Mouse (Mus musculus) liver, postnatal 0 days (tissue): ENCODE results near the gene Aox3. TPM values are rescaled to one million over a fixed set of nuclear protein-coding genes. Genes with fewer than 3 reads are reported as not detected.

Experiments
- ATAC-seq: fragments of 200-750 bp; cut with Nextera tagmentation; 2 replicates; pipeline ENCODE4 v1.8.0; 2017; ENCODE audit warnings: mild to moderate bottlenecking, moderate library complexity
- DNase-seq: peaks from one replicate; pipeline ENCODE4 v3.0.0-alpha.2; 2016
- H3K27ac ChIP-seq: fragments of 300-500 bp; sonication (generic); 2 replicates; pipeline ENCODE4 v1.5.1; 2014; ENCODE audit warnings: antibody characterized with exemption, moderate library complexity, mild to moderate bottlenecking, low read depth
- H3K27me3 ChIP-seq: fragments of 300-500 bp; sonication (generic); 2 replicates; pipeline ENCODE4 v1.6.1; 2014; ENCODE audit warnings: low read length, control low read depth, mixed read lengths; ENCODE audit not compliant: insufficient read depth
- H3K36me3 ChIP-seq: fragments of 300-500 bp; sonication (generic); replicated peaks from 2 replicates; pipeline ENCODE4 v1.6.1; 2014; ENCODE audit warnings: mild to moderate bottlenecking, control low read depth, low read length, moderate library complexity, mixed read lengths; ENCODE audit not compliant: insufficient read depth
- H3K4me1 ChIP-seq: fragments of 300-500 bp; sonication (generic); 2 replicates; pipeline ENCODE4 v1.6.1; 2014; ENCODE audit warnings: antibody characterized with exemption, mild to moderate bottlenecking, control low read depth; ENCODE audit not compliant: insufficient read depth
- H3K4me2 ChIP-seq: fragments of 300-500 bp; sonication (generic); 2 replicates; pipeline ENCODE4 v1.6.1; 2014; ENCODE audit warnings: low read depth, mild to moderate bottlenecking, low read length, moderate library complexity, mixed read lengths
- H3K4me3 ChIP-seq: fragments of 300-500 bp; sonication (generic); 2 replicates; pipeline ENCODE4 v1.5.1; 2014; ENCODE audit warnings: low read depth, low read length
- H3K9ac ChIP-seq: fragments of 300-500 bp; sonication (generic); replicated peaks from 2 replicates; pipeline ENCODE4 v1.6.1; 2014; ENCODE audit warnings: mild to moderate bottlenecking, moderate library complexity
- H3K9me3 ChIP-seq: fragments of 300-500 bp; sonication (generic); 2 replicates; pipeline ENCODE4 v1.6.1; 2016; ENCODE audit warnings: mild to moderate bottlenecking, control low read depth, low read length, mixed read lengths
- CTCF ChIP-seq: sonication (generic); IDR thresholded peaks from 2 replicates; pipeline ENCODE4 v1.5.1; 2016; ENCODE audit warnings: antibody characterized with exemption, low read depth
- EP300 ChIP-seq: IDR thresholded peaks from 2 replicates; pipeline ENCODE4 v1.6.1; 2016; ENCODE audit warnings: antibody characterized with exemption, low read depth, mild to moderate bottlenecking
- WGBS: fragments of 180-500 bp; shearing (Covaris S2); extraction: QIAGEN DNeasy Blood & Tissue Kit; methylation state at CpG from one replicate; pipeline ENCODE4 v1.1.7; 2014; ENCODE audit not compliant: insufficient replicate concordance; 5-methylcytosine and 5-hydroxymethylcytosine counted together
- polyA plus RNA-seq: library from polyadenylated mRNA; unstranded; fragments of >200 nt; fragmentation: Nextera tagmentation; extraction: Ambion mirVana; gene quantifications from 2 replicates; pipeline ENCODE4 v1.2.1, GENCODE M21; 2015

Aox3 gene
- polyA plus RNA-seq, 1 experiment from 2014 or later = 16.9 TPM

GRCm38 (mm10) chr1:58152247-58152646, 39.3 kb downstream of the Aox3 start:
- DNase-seq = no peak
- 67% methylated on average over 8 of the region's 8 CpGs for WGBS
- no peaks in the 10 kb centered on the region for H3K4me1 ChIP-seq
- no peak for ATAC-seq
- H3K9ac ChIP-seq = no peak overlapping the region
- H3K27ac ChIP-seq = no peak overlapping the region
- H3K9me3 ChIP-seq = no peaks in the 10 kb centered on the region
- no peaks in the 10 kb centered on the region for H3K36me3 ChIP-seq
- no peak overlapping the region for H3K4me3 ChIP-seq
- H3K4me2 ChIP-seq = no peak overlapping the region
- no peaks in the 10 kb centered on the region for H3K27me3 ChIP-seq
- TF ChIP-seq EP300 = no peak
- no peak for TF ChIP-seq CTCF

- no peak overlapping the region for H3K4me2 ChIP-seq
- H3K27me3 ChIP-seq = no peaks in the 10 kb centered on the region
- H3K36me3 ChIP-seq = no peaks in the 10 kb centered on the region
- H3K9ac ChIP-seq = no peak overlapping the region
- ATAC-seq (no peak), DNase-seq (peak; percentile 36)
- H3K9me3 ChIP-seq = no peaks in the 10 kb centered on the region
- no peak overlapping the region for H3K4me3 ChIP-seq
- H3K27ac ChIP-seq = no peak overlapping the region
- H3K4me1 ChIP-seq = no peaks in the 10 kb centered on the region
- TF ChIP-seq EP300 (no peak), CTCF (peak; percentile 66)
- WGBS = 48% methylated on average over 5 of the region's 5 CpGs
These were observed 43.8 kb downstream of the Aox3 start for GRCm38 (mm10) chr1:58156747-58157146.

GRCm38 (mm10) chr1:58169893-58170292, 57.0 kb downstream of the Aox3 start:
- ATAC-seq = no peak
- Histone ChIP-seq H3K4me3 (no peak overlapping the region), H3K27ac (no peak overlapping the region), H3K4me1 (no peaks in the 10 kb centered on the region), H3K9me3 (no peaks in the 10 kb centered on the region), H3K27me3 (no peaks in the 10 kb centered on the region), H3K9ac (no peak overlapping the region), H3K4me2 (no peak overlapping the region), H3K36me3 (peaks cover 2% of the 10 kb centered on the region)
- no peak for DNase-seq
- TF ChIP-seq CTCF = no peak
- TF ChIP-seq EP300 = no peak
- 68% methylated on average over 6 of the region's 6 CpGs for WGBS

DNA sequence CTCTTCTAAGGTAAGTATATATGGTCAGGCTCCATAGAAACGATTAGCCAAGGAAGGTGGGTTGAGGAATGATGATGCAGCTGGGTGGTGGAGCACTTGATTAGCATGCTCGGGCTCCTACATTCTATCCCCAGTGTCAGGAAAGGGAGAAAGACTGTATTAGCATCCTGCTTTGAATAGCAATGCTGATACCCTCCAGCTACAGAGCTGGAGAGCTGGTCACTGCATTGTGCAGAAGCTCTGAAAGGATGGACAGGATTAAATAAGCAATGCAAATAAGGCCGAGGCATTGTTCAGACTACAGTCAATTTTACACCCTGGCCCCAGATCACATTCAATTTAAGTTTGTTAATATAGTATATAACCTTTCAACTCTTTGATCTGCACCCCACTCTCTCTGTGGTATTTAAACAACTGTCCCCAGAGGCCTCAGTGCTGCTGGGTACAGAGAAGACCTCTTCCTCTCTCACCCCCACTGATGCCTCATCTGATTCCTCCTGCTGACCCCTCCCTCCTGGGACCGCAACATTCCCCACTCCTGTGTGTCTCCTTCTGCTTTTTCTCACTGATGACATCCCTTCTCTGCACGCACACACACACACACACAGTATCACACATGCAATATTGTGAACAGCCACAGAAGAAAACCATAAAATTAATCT, 75.7 kb downstream of the Aox3 start:
- Histone ChIP-seq H3K4me3 (no peak overlapping the region), H3K27me3 (no peaks in the 10 kb centered on the region), H3K4me2 (no peak overlapping the region), H3K9ac (no peak overlapping the region), H3K9me3 (no peaks in the 10 kb centered on the region), H3K4me1 (no peaks in the 10 kb centered on the region), H3K27ac (no peak overlapping the region), H3K36me3 (0 out of 2 replicates have a peak, but pooled peaks cover 4% of the 10 kb centered on the region)
- TF ChIP-seq CTCF = no peak
- TF ChIP-seq EP300 = no peak
- WGBS = 64% methylated on average over 5 of the region's 5 CpGs
- DNase-seq = no peak
- no peak for ATAC-seq

DNA sequence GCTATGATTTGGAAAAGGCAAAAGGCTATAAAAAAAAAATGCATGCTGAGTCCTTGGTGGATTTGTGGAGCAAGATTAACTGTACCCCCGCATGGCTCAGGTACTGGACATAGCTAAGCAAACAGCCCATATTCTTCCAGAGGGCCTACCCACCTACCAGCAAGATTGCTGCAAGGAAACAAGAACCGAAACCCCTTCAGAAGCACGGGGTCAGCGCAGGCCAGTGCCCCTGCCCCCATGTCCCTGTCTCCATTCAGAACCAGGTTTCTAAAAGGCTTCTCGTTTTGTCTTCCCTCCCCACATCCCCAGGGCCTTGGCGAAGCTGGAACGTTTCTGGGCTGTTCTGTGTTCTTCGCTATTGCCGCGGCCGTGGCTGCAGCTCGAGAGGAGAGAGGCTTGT, 81.4 kb downstream of the Aox3 start:
- Histone ChIP-seq H3K9me3 (no peaks in the 10 kb centered on the region), H3K9ac (no peak overlapping the region), H3K27me3 (no peaks in the 10 kb centered on the region), H3K36me3 (no peaks in the 10 kb centered on the region), H3K4me2 (no peak overlapping the region), H3K4me1 (no peaks in the 10 kb centered on the region), H3K4me3 (no peak overlapping the region), H3K27ac (no peak overlapping the region)
- 90% methylated on average over 12 of the region's 12 CpGs for WGBS
- ATAC-seq (no peak), DNase-seq (no peak)
- TF ChIP-seq EP300 (no peak), CTCF (no peak)

DNA sequence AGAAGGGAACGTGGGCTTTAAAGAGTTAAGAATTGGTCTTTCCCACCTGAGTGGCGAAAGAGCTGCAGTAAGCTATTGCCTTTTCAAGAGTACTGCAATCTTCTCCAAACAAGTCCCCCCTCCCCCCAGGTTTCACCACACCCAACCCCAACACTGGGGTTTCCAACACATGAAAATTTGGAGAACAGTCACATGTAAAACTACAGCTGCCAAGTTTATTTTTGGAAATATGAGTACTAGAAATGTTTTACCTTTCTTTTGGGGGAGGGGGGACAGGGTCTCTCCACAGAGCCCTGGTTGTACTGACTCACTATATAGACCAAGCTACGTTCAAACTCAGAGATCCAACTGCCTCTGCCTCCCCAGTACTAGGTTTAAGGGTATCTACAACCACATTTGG, 82.1 kb downstream of the Aox3 start:
- WGBS = 50% methylated on average over 3 of the region's 3 CpGs
- Histone ChIP-seq H3K27ac (no peak overlapping the region), H3K4me1 (no peaks in the 10 kb centered on the region), H3K27me3 (no peaks in the 10 kb centered on the region), H3K9ac (no peak overlapping the region), H3K36me3 (no peaks in the 10 kb centered on the region), H3K4me2 (0 out of 2 replicates have a peak overlapping the region, but pooled peaks have one; percentile 40), H3K9me3 (no peaks in the 10 kb centered on the region), H3K4me3 (no peak overlapping the region)
- TF ChIP-seq EP300 (no peak), CTCF (no peak)
- ATAC-seq = no peak
- DNase-seq = no peak

DNA sequence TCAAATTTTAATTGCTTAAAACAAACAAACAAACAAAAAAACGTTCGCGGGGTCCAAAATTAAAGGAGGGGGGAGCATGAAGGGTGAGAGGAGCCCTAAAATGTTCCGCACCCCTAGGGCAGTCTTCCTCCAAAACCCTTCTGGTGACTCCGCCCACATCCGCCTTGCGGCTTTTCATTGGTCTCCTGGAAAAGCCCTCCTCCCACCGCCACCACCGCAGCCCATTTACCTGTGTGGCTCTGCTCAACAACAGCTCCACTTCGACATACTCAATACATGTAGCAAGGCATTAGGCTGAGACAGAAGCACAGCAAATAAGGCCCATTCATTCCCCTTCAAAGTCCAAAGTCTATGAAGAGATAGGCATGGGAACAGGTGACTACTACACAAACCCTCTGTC, 82.6 kb downstream of the Aox3 start:
- Histone ChIP-seq H3K27me3 (no peaks in the 10 kb centered on the region), H3K9ac (no peak overlapping the region), H3K4me3 (no peak overlapping the region), H3K27ac (no peak overlapping the region), H3K4me1 (no peaks in the 10 kb centered on the region), H3K9me3 (no peaks in the 10 kb centered on the region), H3K36me3 (no peaks in the 10 kb centered on the region), H3K4me2 (0 out of 2 replicates have a peak overlapping the region, but pooled peaks have one; percentile 40)
- DNase-seq = no peak
- no peak for TF ChIP-seq EP300
- TF ChIP-seq CTCF = no peak
- no peak for ATAC-seq
- 16% methylated on average over 10 of the region's 10 CpGs for WGBS
